Mouse (Mus musculus): ENCODE measurements around the gene Spag4. TPM values are rescaled to one million over a fixed set of nuclear protein-coding genes. Genes with fewer than 3 reads are reported as not detected.
"Not testable (repeated sequence)": the region's sequence is repeated elsewhere in the genome, so short reads cannot be mapped to it uniquely, and the experiment has no call there.

The Spag4 gene
- polyA plus RNA-seq, 1 experiment = 2.3 TPM

DNA sequence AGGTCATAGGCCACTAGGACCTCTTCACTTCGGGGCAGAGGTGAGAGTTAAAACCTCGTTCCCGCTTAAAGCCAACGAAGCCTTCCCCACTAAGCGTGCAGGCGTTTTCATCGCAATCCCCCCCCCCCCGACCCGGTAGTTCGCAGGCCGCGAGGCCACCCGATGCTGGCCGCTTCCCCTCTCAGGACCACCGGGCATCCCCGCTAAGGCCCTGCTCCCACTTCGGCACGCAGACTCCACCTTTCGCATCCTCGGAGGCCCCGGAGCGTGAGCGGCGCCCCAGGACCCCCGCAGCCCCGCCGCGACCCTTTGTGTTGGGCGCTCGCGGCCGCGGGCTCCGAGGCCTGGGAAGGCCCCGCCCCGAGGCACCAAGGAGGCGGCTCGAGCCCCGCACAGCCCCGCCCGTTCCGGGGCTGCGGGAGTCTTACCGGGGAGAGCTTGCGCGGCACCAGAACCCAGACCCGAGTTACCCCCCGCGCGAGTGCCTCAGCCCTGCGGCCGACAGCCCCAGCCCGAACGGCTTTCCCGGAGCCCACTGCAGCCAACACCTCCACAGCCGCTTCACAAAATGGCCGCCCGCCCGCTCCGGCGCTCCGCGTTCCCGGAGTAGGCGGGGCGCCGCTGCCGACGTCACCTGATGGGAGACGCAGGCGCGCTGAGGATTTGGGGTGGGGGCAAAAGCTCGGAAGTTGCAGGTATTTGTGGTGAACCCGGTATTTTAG is 46.5 kb downstream of the Spag4 start, which contains the start of the genes Cpne1 and Rbm12:
Gene Cpne1, minus strand, starts transcription at position 608 of the 722 bp plus-strand sequence.
Gene Rbm12, minus strand, starts transcription at position 621 of the 722 bp plus-strand sequence.
- no peak for TF ChIP-seq FOSL1 (IDR thresholded peaks at IDR 0.05; ENCODE audit: insufficient read depth, low read length, poor library complexity, severe bottlenecking)
- TF ChIP-seq MYOG (IDR thresholded peaks at IDR 0.05; ENCODE audit: control insufficient read depth, extremely low read depth, insufficient read length) = no peak
- no peak for TF ChIP-seq CEBPB (IDR thresholded peaks at IDR 0.05; ENCODE audit: low read depth)
- no peak for TF ChIP-seq MAX (IDR thresholded peaks at IDR 0.05)
- no peak for TF ChIP-seq MYOD1 (IDR thresholded peaks at IDR 0.05; ENCODE audit: control insufficient read depth, insufficient read length, low read depth)
- no peak for TF ChIP-seq CTCF (IDR thresholded peaks at IDR 0.05; ENCODE audit: control insufficient read depth, insufficient read depth, insufficient read length)
- TF ChIP-seq USF1 (IDR thresholded peaks at IDR 0.05; ENCODE audit: low read depth) = no peak
- Histone ChIP-seq H3K36me3 (ENCODE audit: control insufficient read depth, insufficient read depth) (peaks cover 9% of the 10 kb centered on the region), H3ac (ENCODE audit: control insufficient read depth, insufficient read length, low read depth) (peak within 1 kb of the TSS; percentile 96), H3K79me2 (ENCODE audit: control insufficient read depth, insufficient read depth) (peaks cover 56% of the 10 kb centered on the region), H3K27me3 (ENCODE audit: control insufficient read depth, insufficient read depth, insufficient read length) (no peaks in the 10 kb centered on the region), H3K79me3 (ENCODE audit: low read depth) (peaks cover 50% of the 10 kb centered on the region), H3K4me3 (ENCODE audit: insufficient read depth, poor library complexity, severe bottlenecking) (peak within 1 kb of the TSS; percentile 87)

DNA sequence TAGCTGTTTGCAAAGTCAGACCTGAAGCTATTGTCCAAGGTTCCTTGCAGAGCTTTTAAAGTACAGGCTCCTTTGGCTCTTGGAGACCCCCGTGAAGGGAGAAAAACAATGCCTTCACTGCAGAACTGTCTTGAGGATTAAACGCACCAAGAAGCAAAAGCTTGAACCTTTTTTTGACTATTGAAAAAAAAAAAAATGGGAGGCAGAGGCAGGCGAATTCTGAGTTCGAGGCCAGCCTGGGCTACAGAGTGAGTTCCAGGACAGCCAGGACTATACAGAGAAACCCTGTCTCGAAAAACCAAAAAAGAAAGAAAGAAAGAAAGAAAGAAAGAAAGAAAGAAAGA is 47.1 kb downstream of the Spag4 start:
- H3K79me3 ChIP-seq (ENCODE audit: low read depth) = peaks cover 45% of the 10 kb centered on the region
- H3K4me3 ChIP-seq (ENCODE audit: insufficient read depth, poor library complexity, severe bottlenecking) = peak overlapping the region; percentile 87
- H3K36me3 ChIP-seq (ENCODE audit: control insufficient read depth, insufficient read depth); H3K27me3 ChIP-seq (ENCODE audit: control insufficient read depth, insufficient read depth, insufficient read length): not testable (repeated sequence)
- peak overlapping the region; percentile 52 for H3ac ChIP-seq (ENCODE audit: control insufficient read depth, insufficient read length, low read depth)
- peaks cover 51% of the 10 kb centered on the region for H3K79me2 ChIP-seq (ENCODE audit: control insufficient read depth, insufficient read depth)

GRCm38 (mm10) chr2:156119566-156119965 is 54.6 kb downstream of the Spag4 start:
- Histone ChIP-seq H3ac (ENCODE audit: control insufficient read depth, insufficient read length, low read depth) (no peak overlapping the region), H3K27me3 (ENCODE audit: control insufficient read depth, insufficient read depth, insufficient read length) (no peaks in the 10 kb centered on the region), H3K4me3 (ENCODE audit: insufficient read depth, poor library complexity, severe bottlenecking) (no peak overlapping the region), H3K79me3 (ENCODE audit: low read depth) (no peaks in the 10 kb centered on the region), H3K79me2 (ENCODE audit: control insufficient read depth, insufficient read depth) (no peaks in the 10 kb centered on the region), H3K36me3 (ENCODE audit: control insufficient read depth, insufficient read depth) (peaks cover 12% of the 10 kb centered on the region)
- TF ChIP-seq MYOD1 (IDR thresholded peaks at IDR 0.05; ENCODE audit: control insufficient read depth, insufficient read length, low read depth) (no peak), MAX (IDR thresholded peaks at IDR 0.05) (peak; percentile 62), CTCF (IDR thresholded peaks at IDR 0.05; ENCODE audit: control insufficient read depth, insufficient read depth, insufficient read length) (no peak), CEBPB (IDR thresholded peaks at IDR 0.05; ENCODE audit: low read depth) (no peak)

Other genes starting within 250 kb of the Spag4 start
- 32.9 TPM for gene BC029722, start 245.7 kb upstream of the Spag4 start, polyA plus RNA-seq (2012; fragmentation: generic; extraction: Trizol)
- gene Eif6, start 238.2 kb upstream of the Spag4 start, polyA plus RNA-seq (2012; fragmentation: generic; extraction: Trizol) = 340 TPM
- 0.02 TPM for gene Fam83c, start 230.3 kb upstream of the Spag4 start, polyA plus RNA-seq (2012; fragmentation: generic; extraction: Trizol)
- 47.6 TPM for gene Uqcc1, start 134.9 kb upstream of the Spag4 start, polyA plus RNA-seq (2012; fragmentation: generic; extraction: Trizol)
- gene Gm15557, start 124.4 kb upstream of the Spag4 start, polyA plus RNA-seq (2012; fragmentation: generic; extraction: Trizol) = not detected
- gene Gdf5, start 119.8 kb upstream of the Spag4 start, polyA plus RNA-seq (2012; fragmentation: generic; extraction: Trizol) = not detected
- 24.1 TPM for gene Cep250, start 108.7 kb upstream of the Spag4 start, polyA plus RNA-seq (2012; fragmentation: generic; extraction: Trizol)
- 0.09 TPM for gene 6430550D23Rik, start 57.2 kb upstream of the Spag4 start, polyA plus RNA-seq (2012; fragmentation: generic; extraction: Trizol)
- 230 TPM for gene Ergic3, start 57.1 kb upstream of the Spag4 start, polyA plus RNA-seq (2012; fragmentation: generic; extraction: Trizol)
- not detected for gene Fer1l4, start 12.2 kb upstream of the Spag4 start, polyA plus RNA-seq (2012; fragmentation: generic; extraction: Trizol)
- 54.6 TPM for gene Cpne1, start 46.8 kb downstream of the Spag4 start, polyA plus RNA-seq (2012; fragmentation: generic; extraction: Trizol)
- gene Rbm12, start 46.8 kb downstream of the Spag4 start, polyA plus RNA-seq (2012; fragmentation: generic; extraction: Trizol) = 6.4 TPM
- gene Gm28036, start 61.9 kb downstream of the Spag4 start, polyA plus RNA-seq (2012; fragmentation: generic; extraction: Trizol) = 15.3 TPM
- 287 TPM for gene Romo1, start 78.9 kb downstream of the Spag4 start, polyA plus RNA-seq (2012; fragmentation: generic; extraction: Trizol)
- 33.7 TPM for gene Nfs1, start 79.0 kb downstream of the Spag4 start, polyA plus RNA-seq (2012; fragmentation: generic; extraction: Trizol)
- 51.3 TPM for gene Rbm39, start 115.1 kb downstream of the Spag4 start, polyA plus RNA-seq (2012; fragmentation: generic; extraction: Trizol)
- 18.1 TPM for gene Phf20, start 131.3 kb downstream of the Spag4 start, polyA plus RNA-seq (2012; fragmentation: generic; extraction: Trizol)
- 1.7 TPM for gene Cnbd2, start 247.1 kb downstream of the Spag4 start, polyA plus RNA-seq (2012; fragmentation: generic; extraction: Trizol)
- gene Scand1, start 247.5 kb downstream of the Spag4 start, polyA plus RNA-seq (2012; fragmentation: generic; extraction: Trizol) = 140 TPM

All from C2C12 (cell line).